Mouse (Mus musculus) olfactory bulb, adult 2 months (tissue): ENCODE data around the gene Apopt1.

Experiments
- CTCF ChIP-seq: fragments of 200-500 bp; IDR thresholded peaks from 2 replicates; pipeline ENCODE4 v1.5.1; 2012; ENCODE audit warnings: low read depth, mild to moderate bottlenecking, low read length, moderate library complexity; ENCODE audit not compliant: insufficient read depth
- POLR2A ChIP-seq: fragments of 200-500 bp; IDR thresholded peaks from 2 replicates; pipeline ENCODE4 v1.6.1; 2012; ENCODE audit warnings: mild to moderate bottlenecking, low read depth, low read length, moderate library complexity; ENCODE audit not compliant: insufficient read depth

- TF ChIP-seq POLR2A (no peak), CTCF (no peak)
Measured at GRCm38 (mm10) chr12:111670371-111670971, 42.6 kb upstream of the Apopt1 start.
